Mouse (Mus musculus): ENCODE data around the gene Dcaf12l1.
"Not testable (repeated sequence)": the region's sequence is repeated elsewhere in the genome, so short reads cannot be mapped to it uniquely, and the experiment has no call there.

Dcaf12l1 gene

GRCm38 (mm10) chrX:44789761-44790411 lies at the start of gene Dcaf12l1:
Dcaf12l1 (minus strand) TSS chrX:44790197.
- DNase-seq (ENCODE audit: low read depth, low spot score): peak; percentile 1

DNA sequence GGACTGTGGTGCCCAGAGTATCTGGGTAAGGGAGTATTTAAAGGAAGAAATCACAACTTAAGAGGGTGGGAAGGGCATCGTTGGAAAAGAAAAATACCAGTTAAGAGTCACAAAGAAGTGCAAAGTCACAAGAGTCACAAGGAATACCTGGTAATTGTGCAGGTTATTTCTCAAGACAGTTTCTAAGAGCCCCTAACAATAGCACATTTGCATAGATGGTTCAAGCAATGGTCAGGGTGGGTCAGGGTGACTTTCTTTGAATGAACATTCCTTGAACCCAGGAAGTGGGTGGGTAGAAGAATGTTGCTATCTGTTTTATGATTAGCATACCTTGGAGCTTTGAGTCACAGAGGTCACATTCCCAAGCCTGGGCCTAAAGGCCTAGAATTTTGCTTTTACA lies 19.4 kb upstream of the Dcaf12l1 start:
- DNase-seq (ENCODE audit: low read depth, low spot score): not testable (repeated sequence)

DNA sequence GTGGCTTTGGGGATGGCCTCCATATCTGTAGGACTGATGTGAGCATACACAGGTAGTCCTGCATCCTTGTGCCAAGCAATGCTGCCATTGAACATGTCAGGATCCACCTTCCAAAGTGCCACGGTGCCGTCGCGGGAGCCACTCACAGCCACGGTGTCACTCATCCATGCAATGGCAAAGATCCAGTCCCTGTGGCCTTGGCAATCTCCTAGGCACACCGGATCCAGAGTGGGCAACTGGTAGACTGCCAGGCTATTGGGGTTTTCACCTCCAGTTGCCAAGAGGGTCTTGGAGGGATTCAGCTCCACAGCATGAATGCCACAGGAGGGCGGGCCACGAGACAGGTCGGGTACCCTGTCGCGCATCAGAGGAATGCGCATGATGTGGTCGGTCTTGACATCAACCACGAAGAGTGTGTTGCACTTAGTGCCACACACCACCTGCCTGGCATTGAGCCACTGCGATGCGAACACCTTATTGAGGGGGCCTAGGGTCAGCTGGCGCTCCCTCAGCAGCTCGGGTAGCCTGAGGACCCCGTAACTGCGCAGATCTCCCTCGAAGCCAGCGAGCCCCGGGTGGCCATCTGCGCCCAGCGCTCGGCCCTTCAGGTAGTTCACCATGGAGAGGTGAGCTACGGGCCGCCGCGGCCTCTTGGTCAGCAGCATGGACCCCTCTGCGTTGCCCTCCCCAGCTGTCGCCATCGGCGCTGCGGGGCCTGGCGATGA lies 799 bp downstream of the Dcaf12l1 start:
- DNase-seq (ENCODE audit: low read depth, low spot score): no peak

Data from skeletal muscle tissue, adult 2 months (tissue).